Mouse (Mus musculus): Measurements from ENCODE around the gene Rnf121.

DNA sequence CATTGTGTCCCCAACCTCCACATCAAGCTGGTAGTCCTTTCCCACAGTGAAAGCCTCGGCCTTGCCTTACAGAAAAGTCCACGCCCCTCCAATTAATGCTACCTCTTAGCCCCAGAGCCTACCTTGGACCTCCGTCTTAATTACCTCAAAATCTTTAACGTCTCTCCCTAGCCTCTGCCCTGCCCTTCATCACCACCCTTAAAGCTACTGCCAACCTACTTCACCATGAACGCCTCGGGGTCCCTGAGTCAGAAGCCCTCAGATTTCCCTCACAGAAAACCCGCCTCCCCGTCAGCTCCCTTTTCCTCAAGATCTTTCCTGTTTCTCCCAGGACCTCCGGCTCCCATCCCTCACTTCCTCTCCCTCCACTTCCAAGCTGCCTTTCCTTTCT, 619 bp downstream of the Rnf121 start:
- TF ChIP-seq CTCF (IDR thresholded peaks at IDR 0.05; ENCODE audit: insufficient read depth, low read depth, low read length), result no peak
- TF ChIP-seq POLR2A (IDR thresholded peaks at IDR 0.05; ENCODE audit: insufficient read depth, low read depth, low read length), result no peak
